Mouse (Mus musculus): ENCODE data around the gene Inpp5a. TPM values are rescaled to one million over a fixed set of nuclear protein-coding genes. Genes with fewer than 3 reads are reported as not detected.
A peak's percentile ranks its signal among the peaks of the same experiment; 100 is the strongest.

Inpp5a gene
- polyA plus RNA-seq, 1 experiment = 41.4 TPM

GRCm38 (mm10) chr7:139357043-139357442 lies 31.9 kb upstream of the Inpp5a start:
- H3K27ac ChIP-seq (ENCODE audit: control insufficient read depth, insufficient read depth, low read depth, low read length) = no peak overlapping the region
- TF ChIP-seq POLR2A (IDR thresholded peaks at IDR 0.05; ENCODE audit: control insufficient read depth, low read depth, low read length) = no peak
- no peak overlapping the region for H3K4me3 ChIP-seq (ENCODE audit: control insufficient read depth, low read depth, low read length)

GRCm38 (mm10) chr7:139359906-139360305 lies 29.0 kb upstream of the Inpp5a start:
- TF ChIP-seq CTCF (IDR thresholded peaks at IDR 0.05; ENCODE audit: control insufficient read depth, insufficient read depth, insufficient replicate concordance, low read depth, low read length) (no peak), POLR2A (IDR thresholded peaks at IDR 0.05; ENCODE audit: control insufficient read depth, low read depth, low read length) (no peak)
- peaks cover 16% of the 10 kb centered on the region for H3K4me1 ChIP-seq (ENCODE audit: control insufficient read depth, insufficient read depth, low read length)
- H3K27me3 ChIP-seq (ENCODE audit: control insufficient read depth, insufficient read depth, low read length) = no peaks in the 10 kb centered on the region
- H3K27ac ChIP-seq (ENCODE audit: control insufficient read depth, insufficient read depth, low read depth, low read length) = no peak overlapping the region
- no peak overlapping the region for H3K4me3 ChIP-seq (ENCODE audit: control insufficient read depth, low read depth, low read length)
- no peaks in the 10 kb centered on the region for H3K36me3 ChIP-seq (ENCODE audit: control insufficient read depth, insufficient read depth, low read length)

More at GRCm38 (mm10) chr7:139357043-139357442, 31.9 kb upstream of the Inpp5a start:
- Histone ChIP-seq H3K4me1 (ENCODE audit: control insufficient read depth, insufficient read depth, low read length) (no peaks in the 10 kb centered on the region), H3K27me3 (ENCODE audit: control insufficient read depth, insufficient read depth, low read length) (no peaks in the 10 kb centered on the region), H3K36me3 (ENCODE audit: control insufficient read depth, insufficient read depth, low read length) (no peaks in the 10 kb centered on the region)

GRCm38 (mm10) chr7:139360890-139361559 lies 27.9 kb upstream of the Inpp5a start:
- no peaks in the 10 kb centered on the region for H3K27me3 ChIP-seq (ENCODE audit: control insufficient read depth, insufficient read depth, low read length)
- no peak for TF ChIP-seq CTCF (IDR thresholded peaks at IDR 0.05; ENCODE audit: control insufficient read depth, insufficient read depth, insufficient replicate concordance, low read depth, low read length)
- no peak for TF ChIP-seq POLR2A (IDR thresholded peaks at IDR 0.05; ENCODE audit: control insufficient read depth, low read depth, low read length)

DNA sequence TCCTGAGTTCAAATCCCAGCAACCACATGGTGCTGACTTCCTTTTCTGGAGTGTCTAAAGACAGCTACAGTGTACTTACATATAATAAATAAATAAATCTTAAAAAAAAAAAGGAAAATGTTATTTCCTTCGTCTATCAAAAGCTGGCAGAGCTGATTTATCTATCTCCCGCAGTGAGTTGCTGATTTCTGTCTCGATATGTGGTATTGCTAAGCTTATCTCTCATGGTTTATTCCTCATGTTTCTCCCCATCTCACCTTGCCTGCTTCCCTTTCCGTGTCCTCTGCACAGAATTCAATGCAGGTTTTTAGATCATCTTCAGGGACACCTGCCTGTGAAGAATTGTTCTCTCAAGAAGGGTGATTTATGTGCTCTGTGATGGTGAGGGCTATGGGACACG lies 27.1 kb upstream of the Inpp5a start:
- TF ChIP-seq POLR2A (IDR thresholded peaks at IDR 0.05; ENCODE audit: control insufficient read depth, low read depth, low read length) = no peak
- TF ChIP-seq CTCF (IDR thresholded peaks at IDR 0.05; ENCODE audit: control insufficient read depth, insufficient read depth, insufficient replicate concordance, low read depth, low read length) = no peak
- no peak overlapping the region for H3K27ac ChIP-seq (ENCODE audit: control insufficient read depth, insufficient read depth, low read depth, low read length)
- H3K4me1 ChIP-seq (ENCODE audit: control insufficient read depth, insufficient read depth, low read length) = peaks cover 18% of the 10 kb centered on the region
- no peak overlapping the region for H3K4me3 ChIP-seq (ENCODE audit: control insufficient read depth, low read depth, low read length)
- no peaks in the 10 kb centered on the region for H3K36me3 ChIP-seq (ENCODE audit: control insufficient read depth, insufficient read depth, low read length)
- no peaks in the 10 kb centered on the region for H3K27me3 ChIP-seq (ENCODE audit: control insufficient read depth, insufficient read depth, low read length)

More at GRCm38 (mm10) chr7:139360890-139361559, 27.9 kb upstream of the Inpp5a start:
- H3K36me3 ChIP-seq (ENCODE audit: control insufficient read depth, insufficient read depth, low read length) = no peaks in the 10 kb centered on the region
- H3K4me3 ChIP-seq (ENCODE audit: control insufficient read depth, low read depth, low read length) = no peak overlapping the region
- peaks cover 18% of the 10 kb centered on the region for H3K4me1 ChIP-seq (ENCODE audit: control insufficient read depth, insufficient read depth, low read length)
- H3K27ac ChIP-seq (ENCODE audit: control insufficient read depth, insufficient read depth, low read depth, low read length) = no peak overlapping the region

DNA sequence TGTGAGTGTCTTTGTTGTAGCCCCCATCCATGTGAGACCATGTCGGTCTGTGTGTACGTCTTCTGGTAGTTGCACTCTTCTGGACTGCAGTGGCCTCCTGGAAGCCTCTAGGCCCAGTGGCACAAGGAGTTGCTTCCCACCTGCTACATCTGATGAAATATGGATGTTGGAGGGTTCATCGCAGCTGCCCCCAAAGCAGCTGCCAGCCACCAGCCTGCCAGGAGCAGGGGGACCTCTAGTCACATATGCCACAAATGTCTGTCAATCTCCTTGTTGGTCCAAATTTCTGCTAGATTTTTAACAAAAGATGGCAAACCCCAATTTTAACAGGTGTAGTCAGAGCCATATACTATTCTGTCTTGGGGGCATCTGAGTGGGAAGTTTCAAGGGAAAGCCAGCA lies 26.4 kb upstream of the Inpp5a start:
- no peak overlapping the region for H3K27ac ChIP-seq (ENCODE audit: control insufficient read depth, insufficient read depth, low read depth, low read length)

DNA sequence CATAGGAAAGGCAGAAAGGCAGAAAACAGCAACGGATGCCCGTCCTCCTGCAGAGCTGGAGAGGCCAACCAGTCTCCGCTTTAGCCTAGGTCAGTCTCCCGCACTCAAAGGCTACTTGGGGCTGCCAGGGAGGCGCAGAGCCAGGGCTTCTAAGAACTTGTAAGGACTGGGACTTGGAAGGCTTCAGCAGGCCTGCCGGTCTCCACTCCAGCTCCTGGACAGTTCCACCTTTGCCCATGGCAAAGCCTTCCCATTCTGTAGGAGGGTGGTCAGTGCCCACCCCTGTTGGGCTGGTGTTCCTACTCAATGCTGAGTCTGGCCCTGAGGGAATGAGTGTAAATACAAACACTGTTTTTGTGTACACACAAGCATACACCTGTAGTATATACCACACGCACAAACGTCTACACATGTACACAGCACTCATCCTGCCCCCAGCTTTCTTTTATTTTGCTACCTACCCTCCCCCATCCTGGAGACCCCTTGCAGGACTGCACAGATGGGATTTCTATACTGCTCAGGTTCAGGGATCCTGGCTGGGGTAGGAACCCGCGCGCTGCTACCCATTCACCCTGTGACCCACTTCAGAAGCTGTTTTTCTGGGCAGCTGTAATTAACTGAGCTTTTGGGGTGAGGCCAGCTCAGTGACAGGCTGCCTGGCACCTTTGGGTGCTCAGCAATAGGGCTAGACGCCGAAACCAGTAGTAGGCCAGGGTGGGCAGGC lies 25.5 kb upstream of the Inpp5a start:
- Histone ChIP-seq H3K4me3 (ENCODE audit: control insufficient read depth, low read depth, low read length) (no peak overlapping the region), H3K27ac (ENCODE audit: control insufficient read depth, insufficient read depth, low read depth, low read length) (peak overlapping the region; percentile 58; the same call in 1 of the 2 replicates), H3K4me1 (ENCODE audit: control insufficient read depth, insufficient read depth, low read length) (peaks cover 18% of the 10 kb centered on the region), H3K27me3 (ENCODE audit: control insufficient read depth, insufficient read depth, low read length) (no peaks in the 10 kb centered on the region), H3K36me3 (ENCODE audit: control insufficient read depth, insufficient read depth, low read length) (no peaks in the 10 kb centered on the region)
- TF ChIP-seq POLR2A (IDR thresholded peaks at IDR 0.05; ENCODE audit: control insufficient read depth, low read depth, low read length) (no peak), CTCF (IDR thresholded peaks at IDR 0.05; ENCODE audit: control insufficient read depth, insufficient read depth, insufficient replicate concordance, low read depth, low read length) (no peak)

More for the DNA sequence above, 26.4 kb upstream of the Inpp5a start:
- TF ChIP-seq POLR2A (IDR thresholded peaks at IDR 0.05; ENCODE audit: control insufficient read depth, low read depth, low read length) (no peak), CTCF (IDR thresholded peaks at IDR 0.05; ENCODE audit: control insufficient read depth, insufficient read depth, insufficient replicate concordance, low read depth, low read length) (no peak)
- no peak overlapping the region for H3K4me3 ChIP-seq (ENCODE audit: control insufficient read depth, low read depth, low read length)
- no peaks in the 10 kb centered on the region for H3K27me3 ChIP-seq (ENCODE audit: control insufficient read depth, insufficient read depth, low read length)
- no peaks in the 10 kb centered on the region for H3K36me3 ChIP-seq (ENCODE audit: control insufficient read depth, insufficient read depth, low read length)
- H3K4me1 ChIP-seq (ENCODE audit: control insufficient read depth, insufficient read depth, low read length) = peaks cover 18% of the 10 kb centered on the region

DNA sequence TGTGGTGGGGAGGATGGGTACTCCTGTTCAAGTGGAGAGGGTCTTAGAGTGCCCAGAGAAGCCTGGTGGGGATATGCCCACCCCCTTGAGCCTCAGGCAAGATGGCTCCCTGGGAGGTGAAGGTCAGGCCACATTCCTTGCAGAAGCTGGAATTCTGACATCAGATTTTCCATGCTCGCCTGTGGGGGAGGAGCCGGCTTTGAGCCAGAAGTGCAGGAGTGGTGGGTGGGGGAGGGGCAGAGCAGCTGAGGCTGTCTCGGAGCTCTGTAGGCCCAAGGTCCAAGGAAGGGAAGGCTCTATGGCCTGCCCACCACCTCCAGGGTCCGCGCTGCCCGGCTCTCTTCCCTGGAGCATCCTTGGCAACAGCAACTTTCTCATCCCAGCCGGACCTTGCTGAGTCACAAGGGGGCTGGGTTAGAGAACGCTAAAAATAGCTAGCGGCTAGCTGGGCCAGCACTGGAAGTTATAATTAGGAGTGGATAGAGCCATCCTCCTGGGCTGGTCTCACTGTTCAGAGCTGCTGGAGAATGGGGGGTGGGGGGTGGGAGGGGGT lies 24.8 kb upstream of the Inpp5a start:
- H3K36me3 ChIP-seq (ENCODE audit: control insufficient read depth, insufficient read depth, low read length) = no peaks in the 10 kb centered on the region
- peak overlapping the region; percentile 58; the same call in 1 of the 2 replicates for H3K27ac ChIP-seq (ENCODE audit: control insufficient read depth, insufficient read depth, low read depth, low read length)
- H3K27me3 ChIP-seq (ENCODE audit: control insufficient read depth, insufficient read depth, low read length) = no peaks in the 10 kb centered on the region
- peaks cover 20% of the 10 kb centered on the region for H3K4me1 ChIP-seq (ENCODE audit: control insufficient read depth, insufficient read depth, low read length)
- H3K4me3 ChIP-seq (ENCODE audit: control insufficient read depth, low read depth, low read length) = no peak overlapping the region
- TF ChIP-seq CTCF (IDR thresholded peaks at IDR 0.05; ENCODE audit: control insufficient read depth, insufficient read depth, insufficient replicate concordance, low read depth, low read length) = no peak
